Mouse (Mus musculus): ENCODE data around the gene Krtap29-1.

Krtap29-1 gene

GRCm38 (mm10) chr11:99948175-99948574 lies 30.7 kb downstream of the Krtap29-1 start, which contains the start of gene Krtap9-5:
Gene Krtap9-5 (plus strand): TSS chr11:99948475.
- no peak for DNase-seq (ENCODE audit: low read depth, low spot score)

GRCm38 (mm10) chr11:99937751-99938264 lies 41.0 kb downstream of the Krtap29-1 start:
- DNase-seq (ENCODE audit: low read depth, low spot score) = no peak

- no peak for DNase-seq (ENCODE audit: low read depth, low spot score)
These were observed 42.9 kb downstream of the Krtap29-1 start, which contains the start of gene Krtap31-2 for GRCm38 (mm10) chr11:99935991-99936390. Gene Krtap31-2 (plus strand): TSS chr11:99936291.
